Mouse (Mus musculus) kidney, postnatal 4 days (tissue): ENCODE results near the gene Gcnt3.
A peak's percentile ranks its signal among the peaks of the same experiment; 100 is the strongest.

Experiments
- DNase-seq, 2 experiments: peaks; one replicate each; pipeline ENCODE4 v3.0.0; 2021; ENCODE audit warnings: mixed read lengths in 2 of 2

Gcnt3 gene

GRCm38 (mm10) chr9:70037988-70038387 is at the start of gene Gcnt3:
TSS of gene Gcnt3 (minus strand) at chr9:70038088.
- DNase-seq: no peak

GRCm38 (mm10) chr9:70087379-70087778 is 49.5 kb upstream of the Gcnt3 start:
- no peak for DNase-seq

- peak; percentile 26 to 45 for DNase-seq
Measured at GRCm38 (mm10) chr9:70086091-70086490, 48.2 kb upstream of the Gcnt3 start.

GRCm38 (mm10) chr9:70084107-70084506 is 46.2 kb upstream of the Gcnt3 start:
- peak; percentile 75 for DNase-seq

- DNase-seq: no peak
Measured at GRCm38 (mm10) chr9:70082357-70083204, 44.7 kb upstream of the Gcnt3 start.

GRCm38 (mm10) chr9:70081767-70082166 is 43.9 kb upstream of the Gcnt3 start:
- no peak for DNase-seq

- DNase-seq: no peak
Measured at GRCm38 (mm10) chr9:70080976-70081375, 43.1 kb upstream of the Gcnt3 start.

GRCm38 (mm10) chr9:70080027-70080800 is 42.3 kb upstream of the Gcnt3 start:
- DNase-seq: no peak

- no peak for DNase-seq
Measured at GRCm38 (mm10) chr9:70078034-70078433, 40.1 kb upstream of the Gcnt3 start.

- no peak for DNase-seq
Measured at GRCm38 (mm10) chr9:70077170-70077569, 39.3 kb upstream of the Gcnt3 start.

GRCm38 (mm10) chr9:70072387-70072786 is 34.5 kb upstream of the Gcnt3 start:
- DNase-seq: no peak

GRCm38 (mm10) chr9:70069961-70070435 is 32.1 kb upstream of the Gcnt3 start:
- no peak for DNase-seq

GRCm38 (mm10) chr9:70067497-70067896 is 29.6 kb upstream of the Gcnt3 start:
- no peak for DNase-seq

GRCm38 (mm10) chr9:70062012-70062411 is 24.1 kb upstream of the Gcnt3 start:
- DNase-seq: no peak

GRCm38 (mm10) chr9:70053411-70053810 is 15.5 kb upstream of the Gcnt3 start:
- no peak for DNase-seq

- no peak for DNase-seq
Measured at GRCm38 (mm10) chr9:70052730-70053129, 14.8 kb upstream of the Gcnt3 start.

GRCm38 (mm10) chr9:70049839-70050238 is 12.0 kb upstream of the Gcnt3 start:
- no peak for DNase-seq

GRCm38 (mm10) chr9:70049416-70049783 is 11.5 kb upstream of the Gcnt3 start:
- DNase-seq: no peak

GRCm38 (mm10) chr9:70048751-70049415 is 11.0 kb upstream of the Gcnt3 start:
- no peak for DNase-seq

- DNase-seq: no peak
Measured at GRCm38 (mm10) chr9:70048280-70048679, 10.4 kb upstream of the Gcnt3 start.

- no peak for DNase-seq
Measured at GRCm38 (mm10) chr9:70047839-70048238, 10.0 kb upstream of the Gcnt3 start.

GRCm38 (mm10) chr9:70046255-70046654 is 8.4 kb upstream of the Gcnt3 start:
- DNase-seq: no peak

- no peak for DNase-seq
Measured at GRCm38 (mm10) chr9:70044865-70045264, 7.0 kb upstream of the Gcnt3 start.
